Comparison of ENCODE assay signal across 8 mouse cellular contexts in the genomic region with DNA sequence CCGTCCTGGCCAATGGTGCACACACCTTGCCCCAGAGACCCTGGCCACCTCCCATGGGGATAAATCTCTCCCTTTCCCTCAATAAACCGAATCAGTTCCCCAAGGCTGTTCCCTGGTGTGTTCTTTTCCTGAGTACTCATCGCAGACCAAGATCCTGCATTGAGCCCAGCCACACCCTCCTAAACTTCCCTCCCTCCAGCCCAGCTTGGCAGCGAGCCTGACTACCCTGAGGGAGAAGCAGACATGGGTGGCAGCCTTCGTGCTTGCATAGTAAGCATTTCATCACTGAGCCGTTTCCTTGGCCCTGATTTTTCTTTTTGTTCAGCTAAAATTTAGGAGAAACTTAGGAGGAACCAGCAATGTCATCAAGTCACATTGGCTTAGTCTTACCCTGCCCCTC. TPM values are rescaled to one million over a fixed set of nuclear protein-coding genes. Genes with fewer than 3 reads are reported as not detected.
DNase-seq lines count a peak whose midpoint lies in the region; ATAC-seq and TF ChIP-seq lines count a peak whose summit lies in the region.
"Had no signal": no experiment of that assay in that cellular context is flagged by ENCODE, and none has a peak within 500 bp of the region (broad histone marks: within the 10 kb centered on the region; RNA-seq: fewer than 3 reads in every experiment).

No protein-coding gene starts in this region.

- H3K36me3 ChIP-seq in hindbrain, embryonic 12.5 days = no peaks in the 10 kb centered on the region

- no peak overlapping the region for H3K9ac ChIP-seq in hindbrain, embryonic 12.5 days

- TF ChIP-seq CTCF in brain, embryonic 14.5 days (IDR thresholded peaks at IDR 0.05; ENCODE audit: borderline replicate concordance, extremely low read depth, insufficient read depth, insufficient read length) = no peak
- no peak for TF ChIP-seq CTCF in lung, adult 2 months (IDR thresholded peaks at IDR 0.05; ENCODE audit: insufficient read depth, low read length)

- H3K4me2 ChIP-seq in hindbrain, embryonic 12.5 days (replicated peaks) = no peak overlapping the region

- no peak for TF ChIP-seq POLR2A in brain, embryonic 14.5 days (IDR thresholded peaks at IDR 0.05; ENCODE audit: borderline replicate concordance, extremely low read depth, insufficient read depth, insufficient read length, poor library complexity, severe bottlenecking)
- no peak for TF ChIP-seq POLR2A in lung, adult 2 months (IDR thresholded peaks at IDR 0.05; ENCODE audit: borderline replicate concordance, extremely low read depth, low read depth, low read length)

- H3K27ac ChIP-seq in hindbrain, embryonic 12.5 days = no peak overlapping the region

- H3K9me3 ChIP-seq in hindbrain, embryonic 12.5 days (replicated peaks) = no peaks in the 10 kb centered on the region

- no peak overlapping the region for H3K4me3 ChIP-seq in lung, adult 2 months (replicated peaks; ENCODE audit: extremely low read depth, low read depth, low read length)
- H3K4me3 ChIP-seq in hindbrain, embryonic 12.5 days = no peak overlapping the region

- DNase-seq in ovary, postnatal 36 days (ENCODE audit: low spot score) = peak; percentile 58
- DNase-seq in ovary, postnatal 10 days (ENCODE audit: low spot score) = no peak
- peak; percentile 16 for DNase-seq in brain, embryonic 14.5 days (ENCODE audit: low read depth)
- DNase-seq in lung, adult 2 months = peak; percentile 71
- peak; percentile 61 for DNase-seq in urinary bladder, postnatal 25 days (ENCODE audit: low spot score)
- no peak for DNase-seq in left cerebral cortex, adult 8-10 months (ENCODE audit: low spot score in 2 of 2)
- DNase-seq: layer of hippocampus, adult 9-11 months had no signal

- 18% methylated on average over 6 of the region's 6 CpGs for WGBS in lung, adult 2 months
- WGBS in hindbrain, embryonic 12.5 days = 67% methylated on average over 6 of the region's 6 CpGs

- H3K4me1 ChIP-seq in lung, adult 2 months (ENCODE audit: control insufficient read depth, insufficient read depth, low read length) = no peaks in the 10 kb centered on the region; the same call in 1 of the 2 replicates
- H3K4me1 ChIP-seq in hindbrain, embryonic 12.5 days = 0 out of 2 replicates have a peak, but pooled peaks cover 5% of the 10 kb centered on the region

- H3K27me3 ChIP-seq in hindbrain, embryonic 12.5 days = peaks cover 22% of the 10 kb centered on the region

- ATAC-seq in hindbrain, embryonic 12.5 days (ENCODE audit: low FRiP score) = no peak

RNA-seq across cellular contexts. Expression of gene Cbr2, which starts 1.6 kb away (rescaled TPM):
- polyA plus RNA-seq in brain, embryonic 14.5 days (2012; rRNA removed) = 0.53 and 0.66 TPM in 2 replicates
- polyA plus RNA-seq in lung, adult 2 months (2012; rRNA removed) = 13,780 and 14,250 TPM in 2 replicates
- polyA plus RNA-seq in hindbrain, embryonic 12.5 days (2016; fragmentation: Nextera tagmentation; extraction: Ambion mirVana) = 1.6 and 2.6 TPM in 2 replicates
- total RNA-seq in left cerebral cortex, adult 8-10 months (2022) = 1 to 10 TPM in 3 of 4 experiments, under 1 TPM in 1; 0.99 to 2.7 (median 1.9) TPM

RNA-seq across cellular contexts. Expression of gene Dcxr, which starts 6.4 kb away (rescaled TPM):
- 8.6 and 11.8 TPM in 2 replicates for polyA plus RNA-seq in brain, embryonic 14.5 days (2012; rRNA removed)
- polyA plus RNA-seq in lung, adult 2 months (2012; rRNA removed) = 326 and 340 TPM in 2 replicates
- polyA plus RNA-seq in hindbrain, embryonic 12.5 days (2016; fragmentation: Nextera tagmentation; extraction: Ambion mirVana) = 11.6 and 12.2 TPM in 2 replicates
- total RNA-seq in left cerebral cortex, adult 8-10 months (2022) = 10 to 100 TPM in 2 of 4 experiments, 1 to 10 TPM in 2; 7.9 to 12.9 (median 9.4) TPM

RNA-seq across cellular contexts. Expression of gene Rac3, which starts 12.3 kb away (rescaled TPM):
- 425 and 438 TPM in 2 replicates for polyA plus RNA-seq in brain, embryonic 14.5 days (2012; rRNA removed)
- polyA plus RNA-seq in lung, adult 2 months (2012; rRNA removed) = 62.0 and 76.8 TPM in 2 replicates
- 98.4 and 99.9 TPM in 2 replicates for polyA plus RNA-seq in hindbrain, embryonic 12.5 days (2016; fragmentation: Nextera tagmentation; extraction: Ambion mirVana)
- 10 to 100 TPM; 39.2 to 40.0 (median 39.6) TPM for total RNA-seq in left cerebral cortex, adult 8-10 months (2022)

RNA-seq across cellular contexts. Expression of gene Lrrc45, which starts 19.8 kb away (rescaled TPM):
- 97.6 and 128 TPM in 2 replicates for polyA plus RNA-seq in brain, embryonic 14.5 days (2012; rRNA removed)
- 35.6 and 40.1 TPM in 2 replicates for polyA plus RNA-seq in lung, adult 2 months (2012; rRNA removed)
- 75.3 and 78.8 TPM in 2 replicates for polyA plus RNA-seq in hindbrain, embryonic 12.5 days (2016; fragmentation: Nextera tagmentation; extraction: Ambion mirVana)
- 10 to 100 TPM; 39.8 to 56.7 (median 51.2) TPM for total RNA-seq in left cerebral cortex, adult 8-10 months (2022)

RNA-seq across cellular contexts. Expression of gene Cenpx, which starts 20.0 kb away (rescaled TPM):
- polyA plus RNA-seq in brain, embryonic 14.5 days (2012; rRNA removed) = 59.7 and 89.6 TPM in 2 replicates
- polyA plus RNA-seq in lung, adult 2 months (2012; rRNA removed) = 68.0 and 69.1 TPM in 2 replicates
- 106 and 113 TPM in 2 replicates for polyA plus RNA-seq in hindbrain, embryonic 12.5 days (2016; fragmentation: Nextera tagmentation; extraction: Ambion mirVana)
- total RNA-seq in left cerebral cortex, adult 8-10 months (2022) = 10 to 100 TPM; 19.2 to 23.3 (median 22.2) TPM

Comparison
In these comparisons a context has a peak if more than half of its experiments do, and no peak if none do; other contexts are left out.
1. DNase-seq: peak in ovary, postnatal 36 days (single experiment), brain, embryonic 14.5 days (single experiment), lung, adult 2 months (single experiment) and urinary bladder, postnatal 25 days (single experiment); none in ovary, postnatal 10 days (single experiment) and left cerebral cortex, adult 8-10 months (0 of 2).
2. RNA of gene Cbr2, which starts 1.6 kb away (polyA plus RNA-seq): 13,780 to 14,250 TPM in lung, adult 2 months; 1.6 to 2.6 TPM in hindbrain, embryonic 12.5 days and 0.53 to 0.66 TPM in brain, embryonic 14.5 days; every median in the first group is over 1,000 times any median in the second.
3. RNA of gene Dcxr, which starts 6.4 kb away (polyA plus RNA-seq): 326 to 340 TPM in lung, adult 2 months; 11.6 to 12.2 TPM in hindbrain, embryonic 12.5 days and 8.6 to 11.8 TPM in brain, embryonic 14.5 days; every median in the first group is over 10 times any median in the second.